Mouse (Mus musculus): Measurements from ENCODE around the gene Synj2.

Gene Synj2

GRCm38 (mm10) chr17:5941230-5942043 is at the start of gene Synj2:
Synj2 (plus strand) TSS chr17:5941280.
- peak; percentile 15 to 20 for DNase-seq (ENCODE audit: low spot score in 2 of 2)

GRCm38 (mm10) chr17:5891933-5892683 is 49.0 kb upstream of the Synj2 start:
- no peak for DNase-seq (ENCODE audit: low spot score in 2 of 2)

- no peak for DNase-seq (ENCODE audit: low spot score in 2 of 2)
Observed at GRCm38 (mm10) chr17:5893092-5893491, 48.0 kb upstream of the Synj2 start.

GRCm38 (mm10) chr17:5893574-5894148 is 47.4 kb upstream of the Synj2 start:
- no peak for DNase-seq (ENCODE audit: low spot score in 2 of 2)

GRCm38 (mm10) chr17:5896066-5896465 is 45.0 kb upstream of the Synj2 start:
- DNase-seq (ENCODE audit: low spot score in 2 of 2), result no peak

- no peak for DNase-seq (ENCODE audit: low spot score in 2 of 2)
Observed at GRCm38 (mm10) chr17:5896607-5897006, 44.5 kb upstream of the Synj2 start.

GRCm38 (mm10) chr17:5897326-5898200 is 43.5 kb upstream of the Synj2 start:
- peak; percentile 69 to 72 for DNase-seq (ENCODE audit: low spot score in 2 of 2)

GRCm38 (mm10) chr17:5899251-5899650 is 41.8 kb upstream of the Synj2 start:
- DNase-seq (ENCODE audit: low spot score in 2 of 2), result no peak

- DNase-seq (ENCODE audit: low spot score in 2 of 2), result no peak
Observed at GRCm38 (mm10) chr17:5901381-5901780, 39.7 kb upstream of the Synj2 start.

- no peak for DNase-seq (ENCODE audit: low spot score in 2 of 2)
Observed at GRCm38 (mm10) chr17:5903630-5904301, 37.3 kb upstream of the Synj2 start.

GRCm38 (mm10) chr17:5909681-5910080 is 31.4 kb upstream of the Synj2 start:
- DNase-seq (ENCODE audit: low spot score in 2 of 2), result no peak

- DNase-seq (ENCODE audit: low spot score in 2 of 2), result no peak
Observed at GRCm38 (mm10) chr17:5911591-5911990, 29.5 kb upstream of the Synj2 start.

- DNase-seq (ENCODE audit: low spot score in 2 of 2), result no peak
Observed at GRCm38 (mm10) chr17:5912797-5913196, 28.3 kb upstream of the Synj2 start.

- no peak for DNase-seq (ENCODE audit: low spot score in 2 of 2)
Observed at GRCm38 (mm10) chr17:5914217-5914616, 26.9 kb upstream of the Synj2 start.

- DNase-seq (ENCODE audit: low spot score in 2 of 2), result no peak
Observed at GRCm38 (mm10) chr17:5921954-5922353, 19.1 kb upstream of the Synj2 start.

- no peak for DNase-seq (ENCODE audit: low spot score in 2 of 2)
Observed at GRCm38 (mm10) chr17:5923281-5923680, 17.8 kb upstream of the Synj2 start.

- DNase-seq (ENCODE audit: low spot score in 2 of 2), result no peak
Observed at GRCm38 (mm10) chr17:5924238-5924637, 16.8 kb upstream of the Synj2 start.

- DNase-seq (ENCODE audit: low spot score in 2 of 2), result no peak
Observed at GRCm38 (mm10) chr17:5926710-5927109, 14.4 kb upstream of the Synj2 start.

GRCm38 (mm10) chr17:5929031-5929430 is 12.0 kb upstream of the Synj2 start:
- no peak for DNase-seq (ENCODE audit: low spot score in 2 of 2)

GRCm38 (mm10) chr17:5932161-5932560 is 8.9 kb upstream of the Synj2 start:
- peak; percentile 41 to 42 for DNase-seq (ENCODE audit: low spot score in 2 of 2)
